Mouse (Mus musculus) olfactory bulb, adult 2 months (tissue): Measurements from ENCODE around the gene Mgarp.
"Not testable (repeated sequence)": the region's sequence is repeated elsewhere in the genome, so short reads cannot be mapped to it uniquely, and the experiment has no call there.

Source experiments
- CTCF ChIP-seq: fragments of 200-500 bp; IDR thresholded peaks from 2 replicates; pipeline ENCODE4 v1.5.1; 2012; ENCODE audit warnings: low read depth, mild to moderate bottlenecking, low read length, moderate library complexity; ENCODE audit not compliant: insufficient read depth
- POLR2A ChIP-seq: fragments of 200-500 bp; IDR thresholded peaks from 2 replicates; pipeline ENCODE4 v1.6.1; 2012; ENCODE audit warnings: mild to moderate bottlenecking, low read depth, low read length, moderate library complexity; ENCODE audit not compliant: insufficient read depth

DNA sequence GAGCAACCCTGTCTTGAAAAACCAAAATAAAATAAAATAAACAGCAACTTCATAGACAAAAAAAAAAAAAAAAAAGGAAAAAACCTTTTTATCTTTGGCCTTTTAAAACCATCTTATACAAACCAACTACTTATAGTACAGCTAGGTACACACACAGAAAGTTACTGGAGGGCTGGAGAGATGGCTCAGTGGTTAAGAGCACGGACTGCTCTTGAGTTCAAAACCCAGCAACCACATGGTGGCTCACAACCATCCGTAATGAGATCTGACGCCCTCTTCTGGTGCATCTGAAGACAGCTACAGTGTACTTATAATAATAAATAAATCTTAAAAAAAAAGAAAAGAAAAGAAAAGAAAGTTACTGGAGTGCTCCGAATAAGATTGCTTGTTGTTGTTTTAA, 5.5 kb upstream of the Mgarp start:
- TF ChIP-seq POLR2A, CTCF: not testable (repeated sequence)
